Mouse (Mus musculus) heart, embryonic 15.5 days (tissue): ENCODE measurements around the gene Nrros. TPM values are rescaled to one million over a fixed set of nuclear protein-coding genes. Genes with fewer than 3 reads are reported as not detected.

ENCODE experiments used
- ATAC-seq: fragments of 200-750 bp; cut with Nextera tagmentation; replicated peaks from 2 replicates; pipeline ENCODE4 v1.8.0; 2017; ENCODE audit warnings: low read depth, moderate TSS enrichment; ENCODE audit not compliant: insufficient number of reproducible peaks, insufficient read depth, low FRiP score
- H3K27ac ChIP-seq: fragments of 300-500 bp; sonication (generic); 2 replicates; pipeline ENCODE4 v1.5.1; 2015; ENCODE audit warnings: mild to moderate bottlenecking, inconsistent platforms
- H3K27me3 ChIP-seq: fragments of 300-500 bp; sonication (generic); 2 replicates; pipeline ENCODE4 v1.6.1; 2015; ENCODE audit warnings: inconsistent platforms
- H3K36me3 ChIP-seq: fragments of 300-500 bp; sonication (generic); 2 replicates; pipeline ENCODE4 v1.6.1; 2015; ENCODE audit warnings: mild to moderate bottlenecking, inconsistent platforms
- H3K4me1 ChIP-seq: fragments of 300-500 bp; sonication (generic); replicated peaks from 2 replicates; pipeline ENCODE4 v1.6.1; 2015; ENCODE audit warnings: inconsistent platforms
- H3K4me2 ChIP-seq: fragments of 300-500 bp; sonication (generic); 2 replicates; pipeline ENCODE4 v1.6.1; 2015; ENCODE audit warnings: inconsistent platforms, mild to moderate bottlenecking, moderate library complexity
- H3K4me3 ChIP-seq: fragments of 300-500 bp; sonication (generic); 2 replicates; pipeline ENCODE4 v1.5.1; 2015; ENCODE audit warnings: mild to moderate bottlenecking, inconsistent platforms
- H3K9ac ChIP-seq: fragments of 300-500 bp; sonication (generic); 2 replicates; pipeline ENCODE4 v1.6.1; 2015; ENCODE audit warnings: mild to moderate bottlenecking, inconsistent platforms
- H3K9me3 ChIP-seq: fragments of 300-500 bp; sonication (generic); replicated peaks from 2 replicates; pipeline ENCODE4 v1.6.1; 2016; ENCODE audit warnings: inconsistent platforms
- WGBS: fragments of 180-500 bp; shearing (Covaris S2); methylation state at CpG from one replicate; pipeline ENCODE4 v1.1.7; 2015; ENCODE audit warnings: mixed read lengths; 5-methylcytosine and 5-hydroxymethylcytosine counted together
- polyA plus RNA-seq: library from polyadenylated mRNA; unstranded; fragments of >200 nt; fragmentation: Nextera tagmentation; extraction: Ambion mirVana; gene quantifications from 2 replicates; pipeline ENCODE4 v1.2.1, GENCODE M21; 2015

Nrros gene
- 7.6 and 18.4 TPM in 2 replicates for polyA plus RNA-seq

DNA sequence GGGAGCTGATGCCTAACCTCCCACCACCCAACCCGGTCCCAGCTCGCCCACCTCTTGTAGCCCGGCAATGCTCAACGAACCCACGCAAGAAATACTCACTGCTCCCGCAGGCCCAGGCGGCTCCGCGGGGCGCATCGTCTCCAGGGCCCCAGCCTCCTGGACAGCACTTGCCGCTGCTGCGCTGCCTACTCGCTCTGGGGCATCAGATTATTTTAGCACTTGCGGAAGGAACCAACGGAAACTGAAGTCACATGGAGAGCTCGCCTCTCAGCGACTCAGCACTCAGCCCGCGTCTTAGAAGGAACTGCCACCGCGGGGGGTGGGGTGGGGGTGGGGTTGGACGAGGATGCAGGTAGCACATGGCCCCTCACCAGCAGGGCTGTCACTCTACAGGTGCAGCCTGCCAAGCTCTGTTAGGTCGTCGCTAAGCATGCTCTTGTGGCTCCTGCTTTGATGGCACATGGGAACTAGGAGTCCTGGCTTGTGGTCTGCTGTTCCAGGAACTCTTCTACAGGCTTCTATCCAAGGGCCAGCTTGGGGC is at the start of gene Nrros:
TSS of gene Nrros (minus strand) at position 314 of the 541 bp plus-strand sequence.
- peaks cover 14% of the 10 kb centered on the region for H3K4me1 ChIP-seq
- peak; percentile 58; the same call in 1 of the 2 replicates for ATAC-seq

DNA sequence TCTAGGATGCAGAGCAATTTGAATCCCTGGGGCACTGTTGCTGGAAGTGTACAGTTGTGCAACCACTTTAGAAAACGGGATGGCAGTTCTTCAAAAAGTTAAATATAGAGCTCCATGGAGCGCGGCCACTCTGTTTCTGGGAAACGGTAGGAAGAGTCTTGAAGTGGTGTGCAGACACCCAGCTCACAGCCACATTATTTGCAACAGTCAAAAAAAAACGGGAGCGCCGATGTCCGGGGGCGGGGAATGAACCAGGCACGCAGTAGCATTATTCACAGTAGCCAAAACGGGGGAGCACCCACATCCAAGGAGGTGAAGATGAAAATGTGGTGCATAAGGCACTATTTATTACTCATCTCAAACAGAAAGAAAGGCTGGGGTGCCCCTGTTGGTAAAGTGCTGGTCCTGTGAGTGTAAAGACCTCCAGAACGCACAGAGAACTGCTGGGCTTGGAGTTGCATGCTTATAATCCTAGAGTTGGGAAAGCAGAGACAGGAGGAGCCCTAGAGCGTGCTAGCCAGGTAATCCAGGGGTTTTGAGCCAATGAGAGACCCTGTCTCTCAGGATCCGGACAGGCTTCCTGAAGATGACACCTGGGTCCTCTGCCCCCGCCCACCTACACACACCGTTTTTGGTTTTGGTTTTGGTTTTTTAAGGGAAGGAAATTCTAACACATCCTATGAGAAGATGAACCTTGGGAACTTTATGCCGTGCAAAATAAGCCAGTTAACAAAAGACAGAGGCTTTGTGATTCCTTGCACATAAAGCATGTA is 49.6 kb upstream of the Nrros start:
- H3K9me3 ChIP-seq = peaks cover 4% of the 10 kb centered on the region; the same call in 1 of the 2 replicates
- peak overlapping the region; percentile 33; the same call in 1 of the 2 replicates for H3K4me2 ChIP-seq
- no peaks in the 10 kb centered on the region for H3K27me3 ChIP-seq
- H3K4me3 ChIP-seq = peak overlapping the region; percentile 16; the same call in 1 of the 2 replicates
- ATAC-seq = no peak
- H3K36me3 ChIP-seq = no peaks in the 10 kb centered on the region
- WGBS = 52% methylated on average over 17 of the region's 17 CpGs
- no peak overlapping the region for H3K9ac ChIP-seq
- H3K27ac ChIP-seq = peak overlapping the region; percentile 55; the same call in 1 of the 2 replicates
- H3K4me1 ChIP-seq = peaks cover 7% of the 10 kb centered on the region

More for the DNA sequence above, at the start of gene Nrros:
- Histone ChIP-seq H3K36me3 (no peaks in the 10 kb centered on the region), H3K9me3 (no peaks in the 10 kb centered on the region), H3K4me3 (peak within 1 kb of the TSS; percentile 56), H3K27me3 (peaks cover 3% of the 10 kb centered on the region; the same call in 1 of the 2 replicates), H3K27ac (peak within 1 kb of the TSS; percentile 61), H3K9ac (peak within 1 kb of the TSS; percentile 61), H3K4me2 (peak within 1 kb of the TSS; percentile 79)
- 2% methylated on average over 25 of the region's 25 CpGs for WGBS

DNA sequence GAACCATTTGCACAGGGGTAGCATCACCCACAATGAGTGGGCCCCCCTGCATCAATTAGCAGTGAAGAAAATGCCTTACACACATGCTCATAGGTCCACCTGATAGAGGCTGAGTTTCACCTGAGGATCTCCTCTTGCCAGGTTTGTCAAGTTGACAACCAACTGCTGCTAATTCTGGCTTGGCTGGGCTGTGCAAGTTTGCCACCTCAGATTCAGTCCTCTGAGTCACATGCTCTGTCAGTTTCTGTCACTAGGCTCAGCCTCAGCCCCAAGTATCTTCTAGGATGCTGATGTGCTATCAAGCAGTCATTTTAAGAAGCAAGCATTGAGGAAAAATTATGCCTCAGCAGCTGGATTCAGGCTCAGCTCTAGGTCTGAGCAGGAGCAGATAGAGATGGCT is 48.8 kb upstream of the Nrros start:
- H3K4me1 ChIP-seq = peaks cover 7% of the 10 kb centered on the region
- peaks cover 7% of the 10 kb centered on the region; the same call in 1 of the 2 replicates for H3K9me3 ChIP-seq
- ATAC-seq = no peak
- no peaks in the 10 kb centered on the region for H3K27me3 ChIP-seq
- no peak overlapping the region for H3K4me2 ChIP-seq
- peak overlapping the region; percentile 55; the same call in 1 of the 2 replicates for H3K27ac ChIP-seq
- no peaks in the 10 kb centered on the region for H3K36me3 ChIP-seq
- H3K9ac ChIP-seq = no peak overlapping the region
- H3K4me3 ChIP-seq = no peak overlapping the region

DNA sequence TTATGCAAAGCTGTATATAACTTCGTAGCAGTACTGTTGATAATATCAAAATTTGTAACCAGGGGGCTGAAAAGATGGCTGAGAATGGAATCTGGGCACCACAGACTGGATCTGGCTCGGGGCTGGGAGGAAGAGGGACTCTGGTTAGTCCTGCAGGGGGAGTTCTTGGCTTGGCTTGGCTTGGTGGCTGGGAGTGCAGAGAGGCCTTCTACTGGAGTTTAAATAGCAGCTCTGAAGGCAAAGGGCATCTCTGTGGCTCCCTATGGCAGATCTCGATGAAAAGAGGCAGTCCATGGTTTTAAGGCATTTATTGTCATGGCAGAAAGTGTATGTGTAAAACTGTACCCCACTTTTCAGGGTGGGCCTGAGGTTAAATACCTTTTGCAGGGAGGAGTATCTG is 39.5 kb upstream of the Nrros start:
- no peak overlapping the region for H3K4me2 ChIP-seq
- no peaks in the 10 kb centered on the region for H3K4me1 ChIP-seq
- H3K9ac ChIP-seq = no peak overlapping the region
- H3K27ac ChIP-seq = no peak overlapping the region
- no peak for ATAC-seq
- no peak overlapping the region for H3K4me3 ChIP-seq
- no peaks in the 10 kb centered on the region for H3K36me3 ChIP-seq
- 49% methylated on average over 3 of the region's 3 CpGs for WGBS
- H3K9me3 ChIP-seq = peaks cover 2% of the 10 kb centered on the region; the same call in 1 of the 2 replicates
- H3K27me3 ChIP-seq = no peaks in the 10 kb centered on the region

DNA sequence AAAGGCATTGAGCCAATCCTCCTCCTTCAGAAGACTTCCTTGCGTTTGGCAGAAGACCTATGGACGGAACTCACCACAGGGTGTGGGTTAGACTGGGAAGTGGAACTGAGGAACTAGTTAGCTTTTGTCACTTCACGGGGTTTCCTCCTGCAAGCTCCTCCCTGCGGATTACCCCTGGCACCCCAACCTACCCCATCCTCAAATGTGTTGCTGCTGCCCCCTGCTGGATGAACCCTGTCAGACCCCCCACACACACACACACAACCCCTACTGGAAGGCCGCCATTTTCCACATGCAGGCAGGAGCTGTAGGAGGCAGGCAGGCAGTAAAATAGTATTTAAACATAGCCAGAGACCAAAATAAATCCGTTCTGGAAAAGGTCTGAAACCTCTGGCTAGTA is 37.3 kb upstream of the Nrros start:
- Histone ChIP-seq H3K4me2 (no peak overlapping the region), H3K4me1 (no peaks in the 10 kb centered on the region), H3K9ac (no peak overlapping the region), H3K27me3 (no peaks in the 10 kb centered on the region), H3K27ac (no peak overlapping the region), H3K9me3 (no peaks in the 10 kb centered on the region), H3K4me3 (no peak overlapping the region), H3K36me3 (no peaks in the 10 kb centered on the region)
- 70% methylated on average over 6 of the region's 6 CpGs for WGBS
- no peak for ATAC-seq

DNA sequence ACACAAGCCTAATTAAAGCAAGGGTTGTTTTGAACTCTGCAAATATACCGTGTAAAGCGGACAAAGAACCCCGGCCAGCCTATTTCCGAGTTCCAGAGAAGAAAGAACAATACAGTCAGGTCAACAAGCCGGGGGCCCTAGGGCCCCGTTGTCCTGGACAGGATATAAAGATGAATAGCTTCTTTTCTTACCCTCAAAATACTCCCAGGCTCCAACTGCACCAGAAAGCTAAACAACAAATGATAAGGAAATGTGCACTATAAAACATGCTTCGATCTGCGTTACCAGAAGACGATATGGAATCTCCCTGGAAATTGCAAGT is 35.6 kb upstream of the Nrros start:
- Histone ChIP-seq H3K4me3 (peak overlapping the region; percentile 29; the same call in 1 of the 2 replicates), H3K4me2 (peak overlapping the region; percentile 18; the same call in 1 of the 2 replicates), H3K9ac (no peak overlapping the region), H3K27me3 (no peaks in the 10 kb centered on the region), H3K27ac (peak overlapping the region; percentile 78), H3K4me1 (no peaks in the 10 kb centered on the region), H3K9me3 (no peaks in the 10 kb centered on the region), H3K36me3 (no peaks in the 10 kb centered on the region)
- no peak for ATAC-seq
- WGBS = 65% methylated on average over 9 of the region's 9 CpGs

DNA sequence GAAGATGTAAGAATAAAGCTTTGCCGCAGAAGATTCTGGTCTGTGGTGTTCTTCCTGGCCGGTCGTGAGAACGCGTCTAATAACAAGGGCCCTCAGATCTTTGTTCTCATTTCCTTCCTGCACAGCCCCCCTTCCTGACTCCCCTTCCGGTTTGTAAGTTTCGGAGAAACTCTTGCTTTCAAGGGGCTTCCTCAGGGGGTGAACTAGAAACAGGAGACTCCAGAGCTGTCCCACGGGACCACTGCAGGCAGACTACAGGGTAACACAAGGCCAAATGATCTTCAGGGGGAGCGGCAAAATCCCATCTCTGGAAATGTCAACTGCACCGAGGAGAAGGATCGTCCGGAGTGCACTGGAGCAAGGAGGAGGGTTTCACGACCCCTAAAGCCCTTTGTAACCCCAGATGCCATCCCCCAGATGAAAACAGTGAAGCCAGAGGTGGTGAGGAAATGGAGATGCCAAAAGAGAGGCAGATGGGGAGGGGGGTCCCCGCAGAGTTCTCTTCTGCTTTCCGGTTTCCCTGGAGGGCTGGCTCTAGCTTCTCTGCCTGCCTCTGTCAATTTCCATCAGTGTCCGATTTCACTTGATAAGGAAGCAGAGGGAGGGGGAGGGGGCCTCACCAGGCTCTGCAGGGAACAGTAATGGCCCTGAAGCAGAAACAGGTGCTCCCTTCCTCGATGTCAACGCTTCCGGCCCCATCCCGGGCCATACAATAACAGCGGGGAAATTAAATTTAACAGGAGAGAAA is 35.0 kb upstream of the Nrros start:
- no peaks in the 10 kb centered on the region for H3K4me1 ChIP-seq
- no peak for ATAC-seq
- no peaks in the 10 kb centered on the region for H3K9me3 ChIP-seq
- H3K27me3 ChIP-seq = no peaks in the 10 kb centered on the region
- H3K4me3 ChIP-seq = peak overlapping the region; percentile 29
- peak overlapping the region; percentile 18 for H3K4me2 ChIP-seq
- peak overlapping the region; percentile 78 for H3K27ac ChIP-seq
- WGBS = 61% methylated on average over 21 of the region's 21 CpGs
- H3K9ac ChIP-seq = no peak overlapping the region
- H3K36me3 ChIP-seq = no peaks in the 10 kb centered on the region

DNA sequence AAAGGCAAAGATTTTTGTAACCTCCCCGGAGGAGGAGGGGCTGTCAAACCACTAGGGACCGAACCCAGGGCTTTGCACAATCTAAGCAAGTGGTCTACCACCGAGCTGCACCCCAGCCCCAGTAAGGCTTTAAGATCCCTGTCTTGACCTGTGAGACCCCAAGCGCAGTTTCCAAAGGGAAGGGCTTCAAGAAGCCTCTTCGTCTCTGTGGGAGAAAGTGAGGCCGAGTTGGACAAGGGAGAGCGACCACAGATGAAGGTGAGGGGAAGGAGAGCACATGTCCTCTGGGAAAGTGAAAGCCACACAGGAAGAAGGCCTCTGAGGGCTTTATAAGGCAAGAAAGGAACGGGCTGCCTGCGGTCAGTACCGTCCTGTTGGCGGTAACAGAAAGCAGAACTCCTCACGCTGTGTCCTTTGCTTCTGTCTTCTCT is 24.6 kb upstream of the Nrros start:
- Histone ChIP-seq H3K27ac (0 out of 2 replicates have a peak overlapping the region, but pooled peaks have one; percentile 19), H3K9ac (no peak overlapping the region), H3K27me3 (no peaks in the 10 kb centered on the region), H3K4me1 (peaks cover 4% of the 10 kb centered on the region; the same call in 1 of the 2 replicates), H3K4me3 (no peak overlapping the region), H3K4me2 (0 out of 2 replicates have a peak overlapping the region, but pooled peaks have one; percentile 31), H3K9me3 (no peaks in the 10 kb centered on the region), H3K36me3 (no peaks in the 10 kb centered on the region)
- ATAC-seq = no peak
- 39% methylated on average over 11 of the region's 12 CpGs for WGBS

DNA sequence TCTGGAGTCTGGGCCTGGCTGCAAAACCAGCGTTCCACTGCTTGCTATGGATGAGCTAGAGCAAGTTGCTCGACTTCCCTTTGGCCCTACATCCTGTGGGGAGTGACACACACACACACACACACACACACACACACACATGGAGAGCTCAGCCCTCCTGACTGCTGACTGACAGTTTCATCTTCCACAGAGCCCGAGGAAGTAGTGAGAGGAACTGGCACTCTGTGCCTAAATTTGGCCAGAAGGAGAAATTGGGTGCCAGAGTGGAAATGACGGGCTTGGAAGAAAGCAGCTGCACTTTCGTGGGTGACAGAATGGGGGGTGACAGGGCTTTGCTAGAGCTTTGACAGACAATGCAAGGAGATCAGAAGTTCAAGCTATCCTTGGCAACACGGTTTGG is 23.7 kb upstream of the Nrros start:
- Histone ChIP-seq H3K4me2 (no peak overlapping the region), H3K27me3 (no peaks in the 10 kb centered on the region), H3K27ac (no peak overlapping the region; the same call in 1 of the 2 replicates), H3K9ac (no peak overlapping the region), H3K9me3 (no peaks in the 10 kb centered on the region), H3K36me3 (no peaks in the 10 kb centered on the region), H3K4me3 (no peak overlapping the region), H3K4me1 (peaks cover 4% of the 10 kb centered on the region; the same call in 1 of the 2 replicates)
- no peak for ATAC-seq
- 41% methylated on average over 6 of the region's 6 CpGs for WGBS

DNA sequence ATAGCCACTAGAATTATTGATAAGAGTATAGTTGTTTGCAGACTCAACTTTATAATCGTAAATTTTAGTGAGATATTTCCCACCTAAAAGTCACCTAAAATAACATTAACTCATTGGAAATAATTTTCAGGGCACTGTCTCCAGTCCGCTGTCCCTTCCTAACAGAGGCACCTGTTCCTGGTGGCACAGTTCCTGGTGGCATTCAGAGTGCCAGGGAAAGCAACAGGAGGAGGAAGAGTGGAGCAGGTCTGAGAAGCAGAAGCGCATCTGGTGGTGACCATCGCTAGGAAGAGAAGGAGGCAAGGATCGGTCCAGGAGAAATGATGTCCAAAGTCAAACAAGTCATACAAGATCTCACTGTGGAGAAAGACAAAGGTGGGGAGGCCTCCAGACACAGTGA is 20.7 kb upstream of the Nrros start:
- Histone ChIP-seq H3K36me3 (no peaks in the 10 kb centered on the region), H3K4me3 (no peak overlapping the region), H3K4me2 (no peak overlapping the region), H3K27me3 (no peaks in the 10 kb centered on the region), H3K4me1 (peaks cover 4% of the 10 kb centered on the region; the same call in 1 of the 2 replicates), H3K27ac (no peak overlapping the region), H3K9me3 (no peaks in the 10 kb centered on the region), H3K9ac (no peak overlapping the region)
- ATAC-seq = no peak
- WGBS = 90% methylated on average over 5 of the region's 5 CpGs

DNA sequence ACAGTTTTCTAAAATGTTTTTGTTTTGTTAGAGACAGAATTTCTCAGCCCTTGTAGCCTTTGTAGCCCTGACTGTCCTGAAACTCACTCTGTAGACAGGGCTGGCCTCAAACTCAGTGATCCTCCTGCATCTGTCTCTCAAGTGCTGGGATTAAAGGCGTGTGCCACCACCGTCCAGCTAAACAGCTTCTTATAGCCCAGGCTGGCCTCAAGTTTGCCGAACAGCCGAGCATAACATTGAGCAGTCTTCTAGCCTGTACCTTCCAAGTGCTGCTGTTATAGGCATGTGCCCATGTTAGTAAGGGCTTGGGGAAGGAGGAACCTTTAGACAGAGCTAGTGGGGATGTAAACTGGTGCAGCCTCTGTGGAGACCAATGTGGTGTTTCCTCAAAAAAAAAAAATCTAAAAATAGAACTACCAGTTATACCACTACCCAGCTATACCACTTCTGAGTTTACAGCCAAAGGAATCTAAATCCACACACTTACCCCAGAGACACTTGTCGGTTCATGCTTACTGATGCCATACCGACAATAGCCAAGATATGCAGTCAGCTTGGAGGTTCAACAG is 14.0 kb upstream of the Nrros start, which contains the start of gene Bex6:
TSS of gene Bex6 (plus strand) at position 491 of the 569 bp plus-strand sequence.
- no peak within 1 kb of the TSS for H3K4me3 ChIP-seq
- H3K9me3 ChIP-seq = no peaks in the 10 kb centered on the region
- H3K27me3 ChIP-seq = no peaks in the 10 kb centered on the region
- WGBS = 64% methylated on average over 6 of the region's 6 CpGs
- H3K9ac ChIP-seq = no peak within 1 kb of the TSS
- no peak within 1 kb of the TSS for H3K27ac ChIP-seq
- no peaks in the 10 kb centered on the region for H3K36me3 ChIP-seq
- no peak within 1 kb of the TSS for H3K4me2 ChIP-seq
- no peak for ATAC-seq
- H3K4me1 ChIP-seq = no peaks in the 10 kb centered on the region; the same call in 1 of the 2 replicates
